Comparison of ENCODE assay signal across 1 mouse cellular context in the genomic region with DNA sequence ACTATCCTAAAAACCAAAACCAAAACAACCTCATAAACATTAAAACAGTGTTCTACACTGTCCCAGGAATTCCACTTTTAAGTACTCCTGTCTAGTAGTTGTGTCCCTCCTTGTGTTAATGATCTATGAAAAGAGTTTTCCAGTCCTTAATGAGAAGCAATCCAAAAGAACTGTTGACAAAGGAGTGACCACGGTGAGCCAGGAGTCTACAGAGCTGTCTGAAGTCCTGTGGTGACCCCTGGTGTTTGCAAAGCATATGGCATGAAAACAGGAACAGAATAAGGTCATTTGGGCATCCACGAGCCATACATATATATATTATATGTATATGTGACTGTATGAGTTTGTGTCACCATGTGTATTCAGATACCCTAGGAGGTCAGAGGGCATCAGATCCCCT.
TF ChIP-seq lines count a peak whose summit lies in the region.

No protein-coding gene starts in this region.

TF ChIP-seq in CH12.LX, 34 proteins besides CTCF, POLR2A, EP300 and RAD21:
- TF ChIP-seq ZKSCAN1 (IDR thresholded peaks at IDR 0.05; ENCODE audit: borderline replicate concordance, low read depth, low read length) (no peak), SMC3 (IDR thresholded peaks at IDR 0.05; ENCODE audit: low read depth, low read length) (peak; percentile 91), KAT2A (IDR thresholded peaks at IDR 0.05; ENCODE audit: insufficient replicate concordance, low read length) (no peak), ZC3H11A (IDR thresholded peaks at IDR 0.05; ENCODE audit: low read depth, low read length) (peak; percentile 48), IRF4 (IDR thresholded peaks at IDR 0.05; ENCODE audit: low read depth, low read length) (no peak), ELF1 (IDR thresholded peaks at IDR 0.05; ENCODE audit: low read depth, low read length) (peak; percentile 44; the same call in 1 of the 2 replicates), MYC (IDR thresholded peaks at IDR 0.05; ENCODE audit: low read depth, low read length) (peak; percentile 61; the same call in 1 of the 2 replicates), MAFK (IDR thresholded peaks at IDR 0.05; ENCODE audit: insufficient replicate concordance, low read length) (no peak), JUND (conservative IDR thresholded peaks at IDR 0.05; ENCODE audit: low read depth, low read length) (0 out of 2 replicates have a peak, but pooled peaks have one; percentile 28), SIN3A (IDR thresholded peaks at IDR 0.05; ENCODE audit: low read length) (no peak; the same call in 1 of the 2 replicates), MAX (IDR thresholded peaks at IDR 0.05; ENCODE audit: low read length) (no peak; the same call in 1 of the 2 replicates), UBTF (IDR thresholded peaks at IDR 0.05; ENCODE audit: low read depth, low read length) (no peak)
